Mouse (Mus musculus): ENCODE data around the gene Ezr.
A peak's percentile ranks its signal among the peaks of the same experiment; 100 is the strongest.

Gene Ezr

GRCm38 (mm10) chr17:6782611-6783005 is at the start of gene Ezr:
Gene Ezr (minus strand): TSS chr17:6782784.
- peak; percentile 85 to 87 for DNase-seq (ENCODE audit: low spot score in 2 of 2)

GRCm38 (mm10) chr17:6830004-6830592 is 47.5 kb upstream of the Ezr start:
- no peak for DNase-seq (ENCODE audit: low spot score in 2 of 2)

GRCm38 (mm10) chr17:6828531-6829150 is 46.1 kb upstream of the Ezr start:
- no peak for DNase-seq (ENCODE audit: low spot score in 2 of 2)

GRCm38 (mm10) chr17:6827740-6828461 is 45.3 kb upstream of the Ezr start:
- DNase-seq (ENCODE audit: low spot score in 2 of 2) = peak; percentile 94 to 95

GRCm38 (mm10) chr17:6827159-6827733 is 44.7 kb upstream of the Ezr start:
- no peak for DNase-seq (ENCODE audit: low spot score in 2 of 2)

GRCm38 (mm10) chr17:6816796-6817195 is 34.2 kb upstream of the Ezr start:
- no peak for DNase-seq (ENCODE audit: low spot score in 2 of 2)

- no peak for DNase-seq (ENCODE audit: low spot score in 2 of 2)
Measured at GRCm38 (mm10) chr17:6816151-6816550, 33.6 kb upstream of the Ezr start.

- DNase-seq (ENCODE audit: low spot score in 2 of 2) = no peak
Measured at GRCm38 (mm10) chr17:6814656-6815055, 32.1 kb upstream of the Ezr start.

- no peak for DNase-seq (ENCODE audit: low spot score in 2 of 2)
Measured at GRCm38 (mm10) chr17:6812851-6813191, 30.2 kb upstream of the Ezr start.

GRCm38 (mm10) chr17:6811931-6812850 is 29.6 kb upstream of the Ezr start:
- no peak for DNase-seq (ENCODE audit: low spot score in 2 of 2)

GRCm38 (mm10) chr17:6809331-6809730 is 26.7 kb upstream of the Ezr start:
- DNase-seq (ENCODE audit: low spot score in 2 of 2) = no peak

- DNase-seq (ENCODE audit: low spot score in 2 of 2) = no peak
Measured at GRCm38 (mm10) chr17:6808521-6809165, 26.1 kb upstream of the Ezr start.

GRCm38 (mm10) chr17:6807827-6808520 is 25.4 kb upstream of the Ezr start:
- peak; percentile 55 to 59 for DNase-seq (ENCODE audit: low spot score in 2 of 2)

- DNase-seq (ENCODE audit: low spot score in 2 of 2) = no peak
Measured at GRCm38 (mm10) chr17:6804853-6805543, 22.4 kb upstream of the Ezr start.

- DNase-seq (ENCODE audit: low spot score in 2 of 2) = no peak
Measured at GRCm38 (mm10) chr17:6804111-6804510, 21.5 kb upstream of the Ezr start.

GRCm38 (mm10) chr17:6803614-6804013 is 21.0 kb upstream of the Ezr start:
- DNase-seq (ENCODE audit: low spot score in 2 of 2) = no peak

- DNase-seq (ENCODE audit: low spot score in 2 of 2) = no peak
Measured at GRCm38 (mm10) chr17:6798392-6799061, 15.9 kb upstream of the Ezr start.

- no peak for DNase-seq (ENCODE audit: low spot score in 2 of 2)
Measured at GRCm38 (mm10) chr17:6797471-6797870, 14.9 kb upstream of the Ezr start.

GRCm38 (mm10) chr17:6794160-6794751 is 11.7 kb upstream of the Ezr start:
- DNase-seq (ENCODE audit: low spot score in 2 of 2) = no peak
